Mouse (Mus musculus): ENCODE measurements around the gene Medag. TPM values are rescaled to one million over a fixed set of nuclear protein-coding genes. Genes with fewer than 3 reads are reported as not detected.

Gene Medag
- polyA plus RNA-seq (2012), result not detected in 2 replicates

GRCm38 (mm10) chr5:149411509-149412193, at the start of gene Medag:
TSS of gene Medag (plus strand) at chr5:149411749.
- no peak within 1 kb of the TSS for H3K4me3 ChIP-seq (replicated peaks)
- H3K4me1 ChIP-seq (ENCODE audit: control insufficient read depth), result no peaks in the 10 kb centered on the region; the same call in 1 of the 2 replicates
- no peak for TF ChIP-seq TAL1 (IDR thresholded peaks at IDR 0.05; ENCODE audit: low read length)
- no peak for TF ChIP-seq GATA1 (IDR thresholded peaks at IDR 0.05; ENCODE audit: low read length)
- no peaks in the 10 kb centered on the region for H3K36me3 ChIP-seq (ENCODE audit: control insufficient read depth)
- H3K27me3 ChIP-seq (ENCODE audit: control insufficient read depth), result peaks cover 16% of the 10 kb centered on the region
- peaks cover 5% of the 10 kb centered on the region; the same call in 1 of the 2 replicates for H3K9me3 ChIP-seq (ENCODE audit: control insufficient read depth, low read length)

GRCm38 (mm10) chr5:149362626-149363025, 48.9 kb upstream of the Medag start:
- Histone ChIP-seq H3K27me3 (ENCODE audit: control insufficient read depth) (no peaks in the 10 kb centered on the region), H3K4me1 (ENCODE audit: control insufficient read depth) (peaks cover 5% of the 10 kb centered on the region), H3K9me3 (ENCODE audit: control insufficient read depth, low read length) (peaks cover 17% of the 10 kb centered on the region), H3K36me3 (ENCODE audit: control insufficient read depth) (no peaks in the 10 kb centered on the region), H3K4me3 (replicated peaks) (no peak overlapping the region)
- TF ChIP-seq TAL1 (IDR thresholded peaks at IDR 0.05; ENCODE audit: low read length) (no peak), GATA1 (IDR thresholded peaks at IDR 0.05; ENCODE audit: low read length) (no peak)

GRCm38 (mm10) chr5:149363903-149364755, 47.4 kb upstream of the Medag start:
- no peaks in the 10 kb centered on the region for H3K27me3 ChIP-seq (ENCODE audit: control insufficient read depth)
- peaks cover 5% of the 10 kb centered on the region for H3K4me1 ChIP-seq (ENCODE audit: control insufficient read depth)
- no peaks in the 10 kb centered on the region for H3K36me3 ChIP-seq (ENCODE audit: control insufficient read depth)
- H3K4me3 ChIP-seq (replicated peaks), result no peak overlapping the region
- peaks cover 16% of the 10 kb centered on the region for H3K9me3 ChIP-seq (ENCODE audit: control insufficient read depth, low read length)
- TF ChIP-seq GATA1 (IDR thresholded peaks at IDR 0.05; ENCODE audit: low read length), result no peak
- no peak for TF ChIP-seq TAL1 (IDR thresholded peaks at IDR 0.05; ENCODE audit: low read length)

- Histone ChIP-seq H3K4me1 (ENCODE audit: control insufficient read depth) (peaks cover 3% of the 10 kb centered on the region), H3K36me3 (ENCODE audit: control insufficient read depth) (no peaks in the 10 kb centered on the region), H3K9me3 (ENCODE audit: control insufficient read depth, low read length) (no peaks in the 10 kb centered on the region), H3K4me3 (replicated peaks) (no peak overlapping the region), H3K27me3 (ENCODE audit: control insufficient read depth) (no peaks in the 10 kb centered on the region)
- TF ChIP-seq TAL1 (IDR thresholded peaks at IDR 0.05; ENCODE audit: low read length), result no peak
- no peak for TF ChIP-seq GATA1 (IDR thresholded peaks at IDR 0.05; ENCODE audit: low read length)
Measured at GRCm38 (mm10) chr5:149367011-149367410, 44.5 kb upstream of the Medag start.

GRCm38 (mm10) chr5:149367544-149368466, 43.7 kb upstream of the Medag start:
- H3K9me3 ChIP-seq (ENCODE audit: control insufficient read depth, low read length), result no peaks in the 10 kb centered on the region
- H3K36me3 ChIP-seq (ENCODE audit: control insufficient read depth), result no peaks in the 10 kb centered on the region
- peaks cover 3% of the 10 kb centered on the region for H3K4me1 ChIP-seq (ENCODE audit: control insufficient read depth)
- TF ChIP-seq TAL1 (IDR thresholded peaks at IDR 0.05; ENCODE audit: low read length) (no peak), GATA1 (IDR thresholded peaks at IDR 0.05; ENCODE audit: low read length) (no peak)
- no peak overlapping the region for H3K4me3 ChIP-seq (replicated peaks)
- H3K27me3 ChIP-seq (ENCODE audit: control insufficient read depth), result no peaks in the 10 kb centered on the region

- no peaks in the 10 kb centered on the region for H3K36me3 ChIP-seq (ENCODE audit: control insufficient read depth)
- no peaks in the 10 kb centered on the region for H3K9me3 ChIP-seq (ENCODE audit: control insufficient read depth, low read length)
- H3K4me3 ChIP-seq (replicated peaks), result no peak overlapping the region
- no peaks in the 10 kb centered on the region for H3K27me3 ChIP-seq (ENCODE audit: control insufficient read depth)
- peaks cover 2% of the 10 kb centered on the region for H3K4me1 ChIP-seq (ENCODE audit: control insufficient read depth)
- TF ChIP-seq GATA1 (IDR thresholded peaks at IDR 0.05; ENCODE audit: low read length) (no peak), TAL1 (IDR thresholded peaks at IDR 0.05; ENCODE audit: low read length) (no peak)
Measured at GRCm38 (mm10) chr5:149368575-149369312, 42.8 kb upstream of the Medag start.

- H3K27me3 ChIP-seq (ENCODE audit: control insufficient read depth), result no peaks in the 10 kb centered on the region
- TF ChIP-seq TAL1 (IDR thresholded peaks at IDR 0.05; ENCODE audit: low read length) (no peak), GATA1 (IDR thresholded peaks at IDR 0.05; ENCODE audit: low read length) (no peak)
Measured at GRCm38 (mm10) chr5:149369373-149370035, 42.0 kb upstream of the Medag start.

GRCm38 (mm10) chr5:149372018-149372417, 39.5 kb upstream of the Medag start:
- Histone ChIP-seq H3K4me1 (ENCODE audit: control insufficient read depth) (peaks cover 2% of the 10 kb centered on the region), H3K4me3 (replicated peaks) (no peak overlapping the region), H3K36me3 (ENCODE audit: control insufficient read depth) (no peaks in the 10 kb centered on the region), H3K9me3 (ENCODE audit: control insufficient read depth, low read length) (no peaks in the 10 kb centered on the region), H3K27me3 (ENCODE audit: control insufficient read depth) (peaks cover under 1% of the 10 kb centered on the region; the same call in 1 of the 2 replicates)
- TF ChIP-seq GATA1 (IDR thresholded peaks at IDR 0.05; ENCODE audit: low read length), result no peak
- TF ChIP-seq TAL1 (IDR thresholded peaks at IDR 0.05; ENCODE audit: low read length), result no peak

More at GRCm38 (mm10) chr5:149369373-149370035, 42.0 kb upstream of the Medag start:
- H3K9me3 ChIP-seq (ENCODE audit: control insufficient read depth, low read length), result no peaks in the 10 kb centered on the region
- no peaks in the 10 kb centered on the region for H3K36me3 ChIP-seq (ENCODE audit: control insufficient read depth)
- H3K4me3 ChIP-seq (replicated peaks), result no peak overlapping the region
- no peaks in the 10 kb centered on the region for H3K4me1 ChIP-seq (ENCODE audit: control insufficient read depth)

Data from erythroblast, embryonic 14.5 days (primary cell).